Mouse (Mus musculus) stomach, embryonic 16.5 days (tissue): ENCODE results near the gene Efcab11. TPM values are rescaled to one million over a fixed set of nuclear protein-coding genes. Genes with fewer than 3 reads are reported as not detected.

Experiments
- ATAC-seq: fragments of 200-750 bp; cut with Nextera tagmentation; 2 replicates; pipeline ENCODE4 v1.8.0; 2017; ENCODE audit warnings: moderate number of reproducible peaks, moderate TSS enrichment; ENCODE audit not compliant: insufficient read depth, low FRiP score
- H3K27ac ChIP-seq: fragments of 300-500 bp; sonication (generic); 2 replicates; pipeline ENCODE4 v1.5.1; 2014; ENCODE audit warnings: low read length
- H3K27me3 ChIP-seq: fragments of 300-500 bp; sonication (generic); 2 replicates; pipeline ENCODE4 v1.6.1; 2014; ENCODE audit warnings: low read length, control low read depth, mixed read lengths; ENCODE audit not compliant: control insufficient read depth, insufficient read depth
- H3K36me3 ChIP-seq: fragments of 300-500 bp; sonication (generic); 2 replicates; pipeline ENCODE4 v1.6.1; 2014; ENCODE audit warnings: low read length; ENCODE audit not compliant: control insufficient read depth, insufficient read depth
- H3K4me1 ChIP-seq: fragments of 300-500 bp; sonication (generic); 2 replicates; pipeline ENCODE4 v1.6.1; 2014; ENCODE audit warnings: low read length, control low read depth, mixed read lengths; ENCODE audit not compliant: control insufficient read depth, insufficient read depth
- H3K4me2 ChIP-seq: fragments of 300-500 bp; sonication (generic); 2 replicates; pipeline ENCODE4 v1.6.1; 2014; ENCODE audit warnings: low read depth, low read length, mixed read lengths
- H3K4me3 ChIP-seq: fragments of 300-500 bp; sonication (generic); replicated peaks from 2 replicates; pipeline ENCODE4 v1.5.1; 2014; ENCODE audit warnings: mild to moderate bottlenecking, low read length
- H3K9ac ChIP-seq: fragments of 300-500 bp; sonication (generic); 2 replicates; pipeline ENCODE4 v1.6.1; 2014; ENCODE audit warnings: low read length
- H3K9me3 ChIP-seq: fragments of 300-500 bp; sonication (generic); replicated peaks from 2 replicates; pipeline ENCODE4 v1.6.1; 2016; ENCODE audit warnings: low read length, control low read depth; ENCODE audit not compliant: control insufficient read depth
- WGBS: fragments of 180-500 bp; shearing (Covaris S2); extraction: QIAGEN DNeasy Blood & Tissue Kit; methylation state at CpG from one replicate; pipeline ENCODE4 v1.1.7; 2014; 5-methylcytosine and 5-hydroxymethylcytosine counted together
- polyA plus RNA-seq: library from polyadenylated mRNA; unstranded; fragments of >200 nt; fragmentation: Nextera tagmentation; extraction: Ambion mirVana; gene quantifications from 2 replicates; pipeline ENCODE4 v1.2.1, GENCODE M21; 2015

Efcab11 gene
- polyA plus RNA-seq, 1 experiment from 2014 or later, result 9.9 TPM

- H3K9me3 ChIP-seq, result no peaks in the 10 kb centered on the region
- H3K36me3 ChIP-seq, result no peaks in the 10 kb centered on the region
- no peak overlapping the region for H3K9ac ChIP-seq
- H3K27me3 ChIP-seq, result no peaks in the 10 kb centered on the region
- 70% methylated on average over 7 of the region's 7 CpGs for WGBS
- no peak overlapping the region for H3K4me3 ChIP-seq
- H3K4me2 ChIP-seq, result no peak overlapping the region
- H3K27ac ChIP-seq, result no peak overlapping the region
- ATAC-seq, result no peak
- no peaks in the 10 kb centered on the region for H3K4me1 ChIP-seq
Observed at GRCm38 (mm10) chr12:99794792-99795620, 89.2 kb downstream of the Efcab11 start.

DNA sequence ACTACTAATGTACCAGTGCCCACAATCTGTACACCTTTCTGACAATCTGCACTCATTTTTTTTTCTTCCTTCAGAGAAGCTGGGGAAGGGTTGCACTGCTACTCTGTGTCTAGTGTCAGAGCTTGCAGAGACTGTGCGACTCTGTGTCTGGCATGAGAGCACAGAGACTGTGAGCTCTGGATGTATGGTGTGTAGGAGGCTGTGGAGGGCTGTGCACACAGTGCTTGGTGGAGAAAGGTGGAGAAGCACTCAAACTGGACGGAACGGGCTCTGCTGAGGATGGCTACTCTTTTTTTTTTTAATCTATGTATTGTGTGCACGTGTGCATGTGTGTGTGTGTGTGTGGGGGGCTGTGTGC lies 90.1 kb downstream of the Efcab11 start:
- ATAC-seq, result no peak
- Histone ChIP-seq H3K27me3 (no peaks in the 10 kb centered on the region), H3K27ac (no peak overlapping the region), H3K9ac (no peak overlapping the region), H3K4me2 (no peak overlapping the region), H3K4me1 (no peaks in the 10 kb centered on the region), H3K4me3 (no peak overlapping the region), H3K9me3 (no peaks in the 10 kb centered on the region), H3K36me3 (no peaks in the 10 kb centered on the region)
- WGBS, result 77% methylated on average over 4 of the region's 4 CpGs

DNA sequence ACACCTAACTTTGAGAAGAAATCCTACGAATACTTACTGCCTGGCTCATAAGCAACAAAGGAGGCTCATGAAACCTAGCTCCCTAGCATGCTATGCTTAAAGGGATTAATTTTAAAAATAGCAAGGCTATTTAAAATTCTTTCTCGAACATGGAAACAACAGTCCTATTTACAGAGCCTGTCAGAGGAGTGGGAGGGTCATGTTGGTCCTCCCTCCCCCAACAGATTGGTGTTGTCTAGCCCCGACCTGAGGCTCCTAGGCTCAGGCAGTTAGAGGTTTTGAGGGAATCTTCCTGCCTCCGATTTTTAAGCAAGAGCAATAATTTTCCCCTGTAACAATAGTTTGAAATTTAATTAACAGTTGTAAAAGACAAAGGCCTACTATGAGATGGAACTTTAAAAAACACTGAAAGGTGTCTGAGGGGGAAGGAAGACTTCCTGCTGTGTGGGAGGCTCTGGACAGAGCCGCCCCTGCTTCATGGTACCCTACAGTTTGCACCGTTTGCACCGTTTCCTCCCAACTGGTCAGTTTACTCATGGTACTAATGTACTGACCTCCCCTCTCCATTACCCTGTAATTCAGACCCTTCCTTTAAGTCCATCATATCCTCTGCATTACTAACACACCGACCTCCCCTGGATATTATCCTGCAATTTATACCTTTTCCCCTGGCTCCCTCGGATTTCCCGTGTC lies 90.6 kb downstream of the Efcab11 start:
- H3K9me3 ChIP-seq, result no peaks in the 10 kb centered on the region
- 51% methylated on average over 10 of the region's 10 CpGs for WGBS
- no peak overlapping the region for H3K27ac ChIP-seq
- H3K9ac ChIP-seq, result no peak overlapping the region
- no peaks in the 10 kb centered on the region for H3K4me1 ChIP-seq
- ATAC-seq, result no peak
- H3K36me3 ChIP-seq, result no peaks in the 10 kb centered on the region
- no peaks in the 10 kb centered on the region for H3K27me3 ChIP-seq
- no peak overlapping the region for H3K4me3 ChIP-seq
- H3K4me2 ChIP-seq, result no peak overlapping the region

- Histone ChIP-seq H3K4me3 (no peak overlapping the region), H3K9ac (no peak overlapping the region), H3K4me2 (no peak overlapping the region), H3K27ac (no peak overlapping the region), H3K36me3 (no peaks in the 10 kb centered on the region), H3K4me1 (no peaks in the 10 kb centered on the region), H3K27me3 (no peaks in the 10 kb centered on the region), H3K9me3 (no peaks in the 10 kb centered on the region)
- ATAC-seq, result no peak
- 69% methylated on average over 5 of the region's 5 CpGs for WGBS
Observed at GRCm38 (mm10) chr12:99789283-99789960, 94.8 kb downstream of the Efcab11 start.

GRCm38 (mm10) chr12:99781774-99782173 lies 102.5 kb downstream of the Efcab11 start:
- no peak overlapping the region for H3K4me3 ChIP-seq
- ATAC-seq, result no peak
- no peaks in the 10 kb centered on the region for H3K9me3 ChIP-seq
- no peaks in the 10 kb centered on the region for H3K4me1 ChIP-seq
- no peaks in the 10 kb centered on the region for H3K27me3 ChIP-seq
- WGBS, result 64% methylated on average over 5 of the region's 5 CpGs
- no peak overlapping the region for H3K4me2 ChIP-seq
- no peaks in the 10 kb centered on the region for H3K36me3 ChIP-seq
- no peak overlapping the region for H3K27ac ChIP-seq
- no peak overlapping the region for H3K9ac ChIP-seq

DNA sequence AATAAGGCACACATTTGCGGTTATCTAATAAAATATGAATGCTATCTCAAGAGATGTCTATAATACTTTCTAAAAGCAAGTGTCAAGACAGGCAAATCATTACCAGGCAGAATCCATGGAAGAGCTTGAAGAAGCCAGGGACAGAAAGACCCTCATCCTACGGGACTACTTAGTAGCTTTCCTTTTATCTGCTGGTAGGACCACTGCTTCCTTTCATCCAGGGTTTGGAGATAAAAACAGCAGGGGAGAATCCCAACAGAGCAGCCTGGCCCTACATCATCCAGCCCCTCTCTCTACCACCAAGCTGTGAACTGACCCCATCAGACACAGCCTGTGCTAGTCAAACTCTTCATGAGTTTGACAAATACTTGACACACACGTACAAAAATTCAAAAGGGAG lies 103.8 kb downstream of the Efcab11 start:
- Histone ChIP-seq H3K4me2 (no peak overlapping the region), H3K4me3 (no peak overlapping the region)
- 80% methylated on average over 3 of the region's 3 CpGs for WGBS

GRCm38 (mm10) chr12:99779908-99780307 lies 104.3 kb downstream of the Efcab11 start:
- H3K4me2 ChIP-seq, result no peak overlapping the region
- H3K4me3 ChIP-seq, result no peak overlapping the region
- no peak overlapping the region for H3K9ac ChIP-seq
- WGBS, result 84% methylated on average over 7 of the region's 7 CpGs
- no peaks in the 10 kb centered on the region for H3K36me3 ChIP-seq
- no peaks in the 10 kb centered on the region for H3K27me3 ChIP-seq
- no peak for ATAC-seq
- H3K27ac ChIP-seq, result no peak overlapping the region
- no peaks in the 10 kb centered on the region for H3K4me1 ChIP-seq
- no peaks in the 10 kb centered on the region for H3K9me3 ChIP-seq

More for the DNA sequence above, 103.8 kb downstream of the Efcab11 start:
- H3K9ac ChIP-seq, result no peak overlapping the region
- H3K36me3 ChIP-seq, result no peaks in the 10 kb centered on the region
- no peak for ATAC-seq
- H3K27me3 ChIP-seq, result no peaks in the 10 kb centered on the region
- no peak overlapping the region for H3K27ac ChIP-seq
- no peaks in the 10 kb centered on the region for H3K4me1 ChIP-seq
- no peaks in the 10 kb centered on the region for H3K9me3 ChIP-seq

DNA sequence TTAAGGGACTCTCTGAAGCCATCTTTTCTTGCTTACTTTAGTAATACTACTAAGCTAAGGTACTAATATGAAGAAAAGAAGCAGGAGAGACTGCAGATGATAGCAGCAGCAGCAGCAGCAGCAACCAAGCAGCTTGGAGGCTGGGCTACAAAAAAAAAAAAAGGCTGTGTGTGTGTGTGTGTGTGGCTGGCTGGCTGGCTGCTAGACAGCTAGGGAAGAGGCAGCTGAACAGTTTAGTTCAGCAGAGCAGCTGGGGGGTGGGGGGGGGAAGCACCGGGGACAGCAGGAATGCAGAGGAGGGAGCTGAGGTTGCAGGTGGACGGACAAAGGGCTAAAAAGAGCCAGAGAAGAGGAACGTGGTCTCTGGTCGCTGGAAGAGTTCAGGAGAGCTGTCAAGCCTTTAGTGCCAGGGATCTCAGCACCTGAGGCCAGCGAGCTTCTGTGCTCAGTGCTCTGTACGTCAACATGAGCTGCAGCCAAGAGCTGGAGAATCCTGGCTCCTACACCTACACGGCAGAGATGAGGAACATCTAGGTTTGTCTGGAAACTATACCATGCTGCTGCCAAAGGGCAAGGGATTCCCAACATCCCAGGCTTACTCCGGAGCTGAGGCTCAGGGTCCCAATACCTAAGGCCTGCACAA lies 107.6 kb downstream of the Efcab11 start:
- no peak for ATAC-seq
- Histone ChIP-seq H3K4me3 (no peak overlapping the region), H3K27me3 (no peaks in the 10 kb centered on the region), H3K4me1 (no peaks in the 10 kb centered on the region), H3K9ac (no peak overlapping the region), H3K36me3 (no peaks in the 10 kb centered on the region), H3K9me3 (no peaks in the 10 kb centered on the region), H3K27ac (no peak overlapping the region), H3K4me2 (no peak overlapping the region)
- 48% methylated on average over 8 of the region's 8 CpGs for WGBS

DNA sequence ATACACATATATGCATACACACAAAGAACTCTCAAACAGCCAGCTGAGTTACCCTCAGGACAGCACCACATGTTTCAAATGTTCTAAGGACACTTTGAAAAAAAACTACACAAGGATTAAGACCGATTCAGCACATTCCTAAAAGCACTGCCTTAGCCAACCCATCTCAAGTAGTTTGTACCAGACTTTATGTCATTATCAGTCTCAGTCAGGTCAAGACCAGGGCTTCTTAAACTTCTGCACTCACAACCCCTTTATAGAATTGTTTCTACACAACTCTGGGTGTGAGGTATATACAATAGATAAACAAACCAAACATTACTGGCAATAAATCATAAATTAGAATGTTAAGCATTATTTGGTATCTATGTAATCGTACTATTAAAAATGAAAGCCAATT lies 109.4 kb downstream of the Efcab11 start:
- H3K4me1 ChIP-seq, result no peaks in the 10 kb centered on the region
- WGBS, result 64% methylated on average over 2 of the region's 2 CpGs
- no peaks in the 10 kb centered on the region for H3K9me3 ChIP-seq
- H3K4me3 ChIP-seq, result no peak overlapping the region
- no peaks in the 10 kb centered on the region for H3K27me3 ChIP-seq
- H3K9ac ChIP-seq, result no peak overlapping the region
- ATAC-seq, result no peak
- no peaks in the 10 kb centered on the region for H3K36me3 ChIP-seq
- no peak overlapping the region for H3K4me2 ChIP-seq
- H3K27ac ChIP-seq, result no peak overlapping the region
